Mouse (Mus musculus): Measurements from ENCODE around the gene Arfip1. TPM values are rescaled to one million over a fixed set of nuclear protein-coding genes. Genes with fewer than 3 reads are reported as not detected.

Gene Arfip1
- polyA plus RNA-seq, 1 experiment from 2014 or later: 24.5 TPM

GRCm38 (mm10) chr3:84479293-84480005 is 103.0 kb downstream of the Arfip1 start:
- no peaks in the 10 kb centered on the region for H3K9me3 ChIP-seq
- DNase-seq (ENCODE audit: low spot score): peak; percentile 64
- H3K4me3 ChIP-seq: peak overlapping the region; percentile 77
- WGBS: under 1% methylated on average over 61 of the region's 61 CpGs
- H3K27ac ChIP-seq: peak overlapping the region; percentile 84
- no peaks in the 10 kb centered on the region for H3K36me3 ChIP-seq
- peaks cover 79% of the 10 kb centered on the region for H3K27me3 ChIP-seq (ENCODE audit: insufficient read depth, poor library complexity, severe bottlenecking)
- H3K4me1 ChIP-seq (replicated peaks): peaks cover 42% of the 10 kb centered on the region

- 3% methylated on average over 12 of the region's 12 CpGs for WGBS
- Histone ChIP-seq H3K4me3 (peak overlapping the region; percentile 77), H3K9me3 (no peaks in the 10 kb centered on the region), H3K4me1 (replicated peaks) (peaks cover 42% of the 10 kb centered on the region), H3K27ac (peak overlapping the region; percentile 84), H3K36me3 (no peaks in the 10 kb centered on the region), H3K27me3 (ENCODE audit: insufficient read depth, poor library complexity, severe bottlenecking) (peaks cover 83% of the 10 kb centered on the region)
- no peak for DNase-seq (ENCODE audit: low spot score)
Observed at GRCm38 (mm10) chr3:84478896-84479292, 103.5 kb downstream of the Arfip1 start.

- 4% methylated on average over 7 of the region's 7 CpGs for WGBS
- DNase-seq (ENCODE audit: low spot score): no peak
- Histone ChIP-seq H3K36me3 (no peaks in the 10 kb centered on the region), H3K4me1 (replicated peaks) (peaks cover 42% of the 10 kb centered on the region), H3K4me3 (peak overlapping the region; percentile 77; the same call in 1 of the 2 replicates), H3K27ac (no peak overlapping the region), H3K9me3 (no peaks in the 10 kb centered on the region), H3K27me3 (ENCODE audit: insufficient read depth, poor library complexity, severe bottlenecking) (peaks cover 85% of the 10 kb centered on the region)
Observed at GRCm38 (mm10) chr3:84478195-84478594, 104.2 kb downstream of the Arfip1 start.

- peaks cover 78% of the 10 kb centered on the region for H3K27me3 ChIP-seq (ENCODE audit: insufficient read depth, poor library complexity, severe bottlenecking)
- no peak overlapping the region for H3K4me3 ChIP-seq
- H3K27ac ChIP-seq: no peak overlapping the region
- no peaks in the 10 kb centered on the region for H3K36me3 ChIP-seq
- no peak for DNase-seq (ENCODE audit: low spot score)
- H3K9me3 ChIP-seq: no peaks in the 10 kb centered on the region
- H3K4me1 ChIP-seq (replicated peaks): peaks cover 42% of the 10 kb centered on the region
- WGBS: 86% methylated on average over 1 of the region's 1 CpGs
Observed at GRCm38 (mm10) chr3:84477498-84477897, 104.9 kb downstream of the Arfip1 start.

GRCm38 (mm10) chr3:84474981-84475775 is 107.2 kb downstream of the Arfip1 start:
- WGBS: 87% methylated on average over 12 of the region's 12 CpGs
- H3K27ac ChIP-seq: no peak overlapping the region
- no peaks in the 10 kb centered on the region for H3K9me3 ChIP-seq
- H3K27me3 ChIP-seq (ENCODE audit: insufficient read depth, poor library complexity, severe bottlenecking): peaks cover 56% of the 10 kb centered on the region
- H3K4me3 ChIP-seq: no peak overlapping the region
- H3K4me1 ChIP-seq (replicated peaks): peaks cover 25% of the 10 kb centered on the region
- H3K36me3 ChIP-seq: no peaks in the 10 kb centered on the region
- DNase-seq (ENCODE audit: low spot score): no peak

GRCm38 (mm10) chr3:84474398-84474797 is 108.0 kb downstream of the Arfip1 start:
- no peak for DNase-seq (ENCODE audit: low spot score)
- Histone ChIP-seq H3K36me3 (no peaks in the 10 kb centered on the region), H3K4me1 (replicated peaks) (peaks cover 17% of the 10 kb centered on the region), H3K4me3 (no peak overlapping the region), H3K27me3 (ENCODE audit: insufficient read depth, poor library complexity, severe bottlenecking) (peaks cover 48% of the 10 kb centered on the region), H3K9me3 (no peaks in the 10 kb centered on the region), H3K27ac (no peak overlapping the region)
- WGBS: 90% methylated on average over 6 of the region's 6 CpGs

- 81% methylated on average over 5 of the region's 5 CpGs for WGBS
- DNase-seq (ENCODE audit: low spot score): no peak
- Histone ChIP-seq H3K9me3 (no peaks in the 10 kb centered on the region), H3K27ac (no peak overlapping the region), H3K27me3 (ENCODE audit: insufficient read depth, poor library complexity, severe bottlenecking) (peaks cover 34% of the 10 kb centered on the region), H3K4me1 (replicated peaks) (peaks cover 7% of the 10 kb centered on the region), H3K4me3 (no peak overlapping the region), H3K36me3 (no peaks in the 10 kb centered on the region)
Observed at GRCm38 (mm10) chr3:84472955-84473354, 109.5 kb downstream of the Arfip1 start.

- H3K27me3 ChIP-seq (ENCODE audit: insufficient read depth, poor library complexity, severe bottlenecking): peaks cover 30% of the 10 kb centered on the region
- WGBS: 58% methylated on average over 3 of the region's 3 CpGs
- no peak overlapping the region for H3K27ac ChIP-seq
- no peak overlapping the region for H3K4me3 ChIP-seq
- H3K9me3 ChIP-seq: no peaks in the 10 kb centered on the region
- no peaks in the 10 kb centered on the region for H3K36me3 ChIP-seq
- H3K4me1 ChIP-seq (replicated peaks): peaks cover 8% of the 10 kb centered on the region
- no peak for DNase-seq (ENCODE audit: low spot score)
Observed at GRCm38 (mm10) chr3:84472527-84472926, 109.9 kb downstream of the Arfip1 start.

- no peaks in the 10 kb centered on the region for H3K36me3 ChIP-seq
- peaks cover 16% of the 10 kb centered on the region for H3K27me3 ChIP-seq (ENCODE audit: insufficient read depth, poor library complexity, severe bottlenecking)
- DNase-seq (ENCODE audit: low spot score): no peak
- no peak overlapping the region for H3K4me3 ChIP-seq
- H3K4me1 ChIP-seq (replicated peaks): peaks cover 10% of the 10 kb centered on the region
- H3K9me3 ChIP-seq: no peaks in the 10 kb centered on the region
- 92% methylated on average over 4 of the region's 4 CpGs for WGBS
- H3K27ac ChIP-seq: 0 out of 2 replicates have a peak overlapping the region, but pooled peaks have one; percentile 23
Observed at GRCm38 (mm10) chr3:84471146-84471545, 111.3 kb downstream of the Arfip1 start.

- Histone ChIP-seq H3K36me3 (no peaks in the 10 kb centered on the region), H3K27ac (no peak overlapping the region; the same call in 1 of the 2 replicates), H3K4me1 (replicated peaks) (peaks cover 15% of the 10 kb centered on the region; the same call in 1 of the 2 replicates), H3K27me3 (ENCODE audit: insufficient read depth, poor library complexity, severe bottlenecking) (no peaks in the 10 kb centered on the region; the same call in 1 of the 2 replicates), H3K4me3 (no peak overlapping the region), H3K9me3 (no peaks in the 10 kb centered on the region)
- no peak for DNase-seq (ENCODE audit: low spot score)
- 45% methylated on average over 4 of the region's 4 CpGs for WGBS
Observed at GRCm38 (mm10) chr3:84468111-84468453, 114.3 kb downstream of the Arfip1 start.

- no peak overlapping the region for H3K4me3 ChIP-seq
- H3K9me3 ChIP-seq: no peaks in the 10 kb centered on the region
- H3K4me1 ChIP-seq (replicated peaks): peaks cover 15% of the 10 kb centered on the region; the same call in 1 of the 2 replicates
- no peaks in the 10 kb centered on the region; the same call in 1 of the 2 replicates for H3K27me3 ChIP-seq (ENCODE audit: insufficient read depth, poor library complexity, severe bottlenecking)
- DNase-seq (ENCODE audit: low spot score): no peak
- 63% methylated on average over 10 of the region's 10 CpGs for WGBS
- H3K36me3 ChIP-seq: no peaks in the 10 kb centered on the region
- H3K27ac ChIP-seq: no peak overlapping the region; the same call in 1 of the 2 replicates
Observed at GRCm38 (mm10) chr3:84467419-84468110, 114.9 kb downstream of the Arfip1 start.

GRCm38 (mm10) chr3:84465822-84466500 is 116.5 kb downstream of the Arfip1 start:
- no peaks in the 10 kb centered on the region; the same call in 1 of the 2 replicates for H3K27me3 ChIP-seq (ENCODE audit: insufficient read depth, poor library complexity, severe bottlenecking)
- H3K4me3 ChIP-seq: no peak overlapping the region
- no peaks in the 10 kb centered on the region for H3K9me3 ChIP-seq
- H3K36me3 ChIP-seq: no peaks in the 10 kb centered on the region
- WGBS: 80% methylated on average over 6 of the region's 6 CpGs
- H3K27ac ChIP-seq: no peak overlapping the region
- DNase-seq (ENCODE audit: low spot score): no peak
- peaks cover 31% of the 10 kb centered on the region for H3K4me1 ChIP-seq (replicated peaks)

Data from hindbrain, embryonic 10.5 days (tissue).